Mouse (Mus musculus) thymus, postnatal 36 days (tissue): ENCODE data around the gene Gucy2g.
"Not testable (repeated sequence)": the region's sequence is repeated elsewhere in the genome, so short reads cannot be mapped to it uniquely, and the experiment has no call there.

Experiments
- DNase-seq, 2 experiments: peaks; one replicate each; pipeline ENCODE4 v3.0.0; 2022; ENCODE audit warnings: mixed read lengths in 2 of 2

Gene Gucy2g

GRCm38 (mm10) chr19:55198303-55198702, 42.7 kb downstream of the Gucy2g start:
- DNase-seq: peak in 1 of 2 experiments; percentile 17

GRCm38 (mm10) chr19:55195574-55195973, 45.5 kb downstream of the Gucy2g start:
- DNase-seq: no peak

DNA sequence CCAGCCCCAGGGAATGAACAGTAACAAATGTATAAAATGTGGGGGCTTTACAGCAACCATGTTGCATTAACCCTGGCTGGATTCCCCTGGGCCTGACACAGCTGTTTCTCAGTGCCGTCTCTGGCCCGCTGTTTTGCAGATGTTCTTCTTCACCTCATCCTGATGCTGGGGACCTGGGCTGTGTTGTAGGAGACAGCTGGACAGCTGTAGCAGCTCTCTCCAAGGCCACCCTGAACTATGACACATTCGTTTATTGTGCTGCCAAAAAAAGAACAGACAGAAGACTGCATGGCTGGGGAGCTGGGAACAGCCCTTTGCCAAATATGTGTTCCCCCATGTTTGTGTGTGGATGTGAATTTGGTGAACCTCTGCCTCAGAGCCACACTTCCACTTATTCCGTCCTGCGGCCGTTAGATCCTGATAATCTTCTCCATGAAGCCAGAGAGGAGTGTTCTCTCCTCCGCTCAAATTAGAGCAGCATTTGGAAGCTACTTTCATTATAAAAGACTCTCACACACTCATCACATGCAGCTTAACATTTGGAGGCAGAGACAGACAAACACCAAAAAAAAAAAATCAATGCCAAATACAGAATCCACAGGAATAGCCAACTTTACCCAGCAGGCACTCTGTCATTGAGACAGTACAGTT, 46.4 kb downstream of the Gucy2g start:
- DNase-seq: no peak

DNA sequence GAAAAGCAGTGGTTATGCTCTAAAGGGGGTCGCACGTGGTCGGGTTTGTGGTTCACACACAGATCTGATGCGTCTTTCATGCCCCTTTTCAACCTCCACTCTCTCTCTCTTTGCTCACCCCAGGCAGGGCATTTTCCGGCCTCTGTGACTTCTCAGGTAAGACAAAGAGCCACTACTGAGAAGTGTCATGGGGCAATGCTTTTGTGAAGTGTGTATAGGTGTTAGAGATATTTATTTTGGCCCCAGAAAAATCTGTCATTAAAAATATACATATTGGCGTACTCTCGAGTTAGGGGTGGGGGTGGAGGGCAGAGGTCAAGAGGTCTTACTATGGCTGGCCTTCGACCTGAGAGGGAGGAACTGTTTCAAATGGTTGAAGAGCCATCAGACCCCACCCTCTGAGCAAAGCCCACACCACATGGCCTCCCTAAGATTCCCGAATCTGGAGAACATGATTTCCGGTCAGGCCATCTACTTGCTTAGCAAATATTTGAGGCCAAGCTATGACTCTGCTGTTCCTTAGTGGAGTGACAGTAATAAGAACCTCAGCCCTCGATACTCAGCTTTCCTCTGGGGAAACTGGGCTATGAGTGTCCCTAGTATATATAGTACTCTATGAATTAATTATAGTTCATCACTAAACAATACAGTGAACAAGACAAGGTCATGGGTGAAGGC, 47.2 kb downstream of the Gucy2g start:
- DNase-seq: no peak

DNA sequence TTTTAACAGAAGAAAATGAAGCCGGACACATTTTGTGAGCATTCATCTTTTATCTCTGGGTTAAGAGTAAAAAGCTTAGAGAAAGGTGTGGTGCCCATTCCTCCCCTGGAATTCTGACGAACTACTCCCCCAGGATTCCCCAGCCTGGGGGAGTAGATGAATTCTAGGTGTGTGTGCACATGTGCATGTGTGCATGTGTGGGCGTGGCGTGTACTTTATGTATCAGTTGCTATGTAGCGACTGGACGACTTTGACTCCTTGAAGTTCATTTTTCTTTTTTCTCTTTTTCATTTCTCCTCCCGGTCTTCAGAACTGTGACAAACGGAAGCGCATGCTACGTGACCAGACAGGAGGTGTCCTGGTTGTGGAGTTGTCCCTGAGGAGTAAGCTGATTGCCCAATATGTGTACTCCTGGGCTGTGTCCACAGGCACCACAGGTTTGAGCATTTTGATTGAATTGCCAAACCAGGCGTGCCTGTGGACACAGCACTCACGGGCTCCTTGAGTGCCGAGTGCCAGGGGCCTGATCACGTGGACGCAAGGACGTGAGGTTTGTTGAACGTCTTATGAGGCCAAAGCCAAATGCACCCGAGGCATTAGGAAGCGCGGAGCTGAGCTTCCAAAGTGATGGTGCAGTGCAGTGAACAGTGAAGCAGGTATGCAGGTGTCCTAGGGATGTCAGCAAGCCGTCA, 48.6 kb downstream of the Gucy2g start:
- no peak for DNase-seq

- no peak for DNase-seq
Measured at GRCm38 (mm10) chr19:55191596-55191995, 49.4 kb downstream of the Gucy2g start.

DNA sequence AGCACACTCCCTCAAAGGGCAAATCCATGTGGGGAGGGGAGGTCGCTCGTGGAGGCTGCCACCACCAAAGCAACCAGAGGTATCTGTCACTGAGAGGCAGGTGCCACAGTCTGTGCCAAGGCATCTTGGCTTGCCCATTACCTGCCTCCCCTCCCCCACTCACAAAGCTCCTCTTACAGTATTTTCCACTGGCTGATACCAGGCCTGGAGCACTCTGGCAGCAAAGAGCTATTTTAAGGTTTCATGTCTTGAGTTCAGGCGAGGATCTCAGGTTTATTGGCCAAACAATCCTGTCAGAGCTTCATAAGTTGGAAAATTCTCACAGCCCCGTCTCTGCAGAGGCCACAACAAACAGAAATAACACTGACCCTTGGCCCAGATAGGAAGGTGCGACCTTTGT, 51.0 kb downstream of the Gucy2g start:
- no peak for DNase-seq

GRCm38 (mm10) chr19:55185651-55186050, 55.4 kb downstream of the Gucy2g start:
- DNase-seq: no peak

GRCm38 (mm10) chr19:55185074-55185473, 56.0 kb downstream of the Gucy2g start:
- DNase-seq: no peak

DNA sequence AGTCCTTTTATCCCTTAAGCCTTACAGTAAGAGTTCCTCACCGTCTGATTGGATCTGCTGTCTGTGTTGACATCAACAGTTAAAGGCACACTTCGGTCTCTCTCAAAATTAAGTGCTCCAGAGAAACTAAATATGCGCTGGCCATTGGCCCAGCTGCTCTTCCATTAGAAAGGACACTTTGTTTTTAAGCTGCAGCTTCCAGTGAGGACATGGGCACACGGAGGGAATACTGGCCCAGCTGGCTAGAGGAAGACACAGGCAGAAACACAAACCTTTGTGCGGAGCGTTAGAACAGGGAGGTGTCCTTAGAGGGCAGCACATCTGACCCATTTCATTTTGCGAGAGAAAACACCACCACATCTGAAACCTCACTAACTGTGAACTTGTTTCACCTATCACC, 56.6 kb downstream of the Gucy2g start:
- no peak for DNase-seq

DNA sequence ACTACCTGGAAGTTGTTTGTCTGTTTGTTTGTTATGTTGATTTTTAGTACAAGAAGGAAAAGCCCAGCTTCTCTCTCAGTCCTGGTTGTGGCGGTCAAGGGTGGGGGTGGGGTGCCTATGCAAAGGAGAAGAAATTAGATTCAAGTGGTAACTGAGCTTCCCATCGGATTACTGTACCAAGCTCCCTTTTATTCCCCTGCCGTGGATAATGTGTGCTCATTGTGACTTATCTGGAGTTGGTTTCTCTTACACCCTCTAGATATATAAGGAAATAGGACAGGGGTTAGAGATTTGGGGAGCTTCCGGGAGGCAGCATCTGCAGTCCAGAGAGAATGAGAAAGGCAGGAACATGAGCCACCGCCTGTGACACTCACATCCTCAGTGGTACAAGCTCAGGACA, 60.6 kb downstream of the Gucy2g start, which contains the start of gene Tectb:
Gene Tectb (plus strand): TSS at position 301 of the 400 bp plus-strand sequence.
- DNase-seq: no peak

DNA sequence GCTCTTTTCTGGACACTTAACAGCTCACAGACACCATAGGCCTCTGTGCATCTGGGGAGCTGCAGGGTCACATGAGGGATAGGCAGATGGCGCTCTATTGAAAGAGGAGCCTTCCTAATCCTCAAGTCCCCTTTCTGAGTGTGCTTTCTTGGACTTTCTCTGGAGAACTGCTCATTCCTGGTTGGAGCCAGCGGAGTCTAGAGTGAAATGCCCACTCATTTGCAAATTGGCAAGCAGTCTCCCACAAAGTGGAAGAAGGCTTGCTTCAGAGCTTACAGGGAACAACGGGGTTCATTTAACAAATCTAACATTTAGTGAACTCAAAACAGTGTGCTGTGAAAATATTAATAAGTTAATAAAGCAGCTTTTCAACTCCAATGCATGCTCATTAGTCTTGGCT, 63.9 kb downstream of the Gucy2g start:
- DNase-seq: no peak

- DNase-seq: no peak
Measured at GRCm38 (mm10) chr19:55171585-55171984, 69.5 kb downstream of the Gucy2g start.

- DNase-seq: no peak
Measured at GRCm38 (mm10) chr19:55170399-55170798, 70.6 kb downstream of the Gucy2g start.

DNA sequence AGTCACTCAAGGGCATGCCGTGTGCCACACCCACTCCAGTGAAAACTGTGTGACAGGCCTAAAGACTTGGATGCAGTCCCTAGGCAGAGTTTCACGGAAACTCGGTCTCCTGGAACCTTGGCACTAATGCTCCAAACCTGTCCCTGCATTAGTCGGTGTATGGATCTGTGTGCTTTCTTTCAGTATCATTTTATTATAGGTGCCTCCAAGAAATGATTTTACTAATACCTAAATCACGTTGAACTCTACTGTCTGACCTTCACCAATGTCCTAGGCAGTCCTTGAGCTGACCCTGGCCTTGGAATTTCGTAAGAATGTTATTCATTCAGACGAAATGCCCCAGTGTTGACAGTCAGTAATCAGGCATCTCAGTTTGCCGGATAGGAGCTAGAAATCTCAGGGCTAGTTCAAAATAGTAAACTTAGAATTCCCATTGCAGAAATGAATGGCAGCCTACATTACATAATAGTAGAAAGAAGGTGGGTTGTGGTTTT, 71.8 kb downstream of the Gucy2g start:
- not testable (repeated sequence) for DNase-seq

GRCm38 (mm10) chr19:55168360-55168759, 72.7 kb downstream of the Gucy2g start:
- no peak for DNase-seq

DNA sequence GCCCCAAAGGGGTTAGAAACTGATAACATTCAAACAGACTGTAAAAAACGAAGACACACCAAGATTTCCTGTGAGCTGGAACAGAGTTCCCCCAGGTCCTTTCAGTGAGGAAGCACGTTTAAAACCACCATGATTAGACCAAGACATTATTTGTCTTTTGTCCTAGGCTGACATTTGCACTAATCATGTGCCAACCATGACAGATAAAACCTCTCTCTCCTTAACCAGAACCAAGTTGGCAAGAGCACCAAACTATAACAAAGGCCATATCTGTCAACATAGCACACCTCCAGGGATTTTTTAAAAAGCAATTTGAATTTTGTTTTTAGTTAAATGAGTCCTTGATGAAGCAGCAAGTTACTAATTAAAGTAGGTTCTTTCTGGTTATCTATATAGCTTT, 73.3 kb downstream of the Gucy2g start:
- DNase-seq: no peak

GRCm38 (mm10) chr19:55166741-55167140, 74.3 kb downstream of the Gucy2g start:
- DNase-seq: no peak

DNA sequence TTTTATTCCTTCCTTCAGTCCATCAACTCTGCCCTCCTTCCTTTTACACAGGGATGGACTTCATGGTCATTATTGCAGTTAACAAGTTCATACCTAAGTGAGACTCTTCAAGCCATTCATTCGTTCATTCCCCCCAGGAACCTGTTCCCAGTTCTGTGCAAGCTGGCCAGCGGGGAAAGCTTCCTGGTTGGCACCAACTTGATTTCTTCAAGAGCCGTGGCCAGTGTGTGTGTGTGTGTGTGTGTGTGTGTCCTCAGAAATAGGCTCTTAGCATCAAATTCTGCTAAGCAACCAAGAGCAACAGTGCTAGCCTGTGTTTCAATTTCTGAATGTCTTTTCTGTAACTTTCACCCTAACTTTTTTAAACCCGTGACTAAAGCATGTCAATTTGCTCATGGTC, 75.1 kb downstream of the Gucy2g start:
- no peak for DNase-seq

DNA sequence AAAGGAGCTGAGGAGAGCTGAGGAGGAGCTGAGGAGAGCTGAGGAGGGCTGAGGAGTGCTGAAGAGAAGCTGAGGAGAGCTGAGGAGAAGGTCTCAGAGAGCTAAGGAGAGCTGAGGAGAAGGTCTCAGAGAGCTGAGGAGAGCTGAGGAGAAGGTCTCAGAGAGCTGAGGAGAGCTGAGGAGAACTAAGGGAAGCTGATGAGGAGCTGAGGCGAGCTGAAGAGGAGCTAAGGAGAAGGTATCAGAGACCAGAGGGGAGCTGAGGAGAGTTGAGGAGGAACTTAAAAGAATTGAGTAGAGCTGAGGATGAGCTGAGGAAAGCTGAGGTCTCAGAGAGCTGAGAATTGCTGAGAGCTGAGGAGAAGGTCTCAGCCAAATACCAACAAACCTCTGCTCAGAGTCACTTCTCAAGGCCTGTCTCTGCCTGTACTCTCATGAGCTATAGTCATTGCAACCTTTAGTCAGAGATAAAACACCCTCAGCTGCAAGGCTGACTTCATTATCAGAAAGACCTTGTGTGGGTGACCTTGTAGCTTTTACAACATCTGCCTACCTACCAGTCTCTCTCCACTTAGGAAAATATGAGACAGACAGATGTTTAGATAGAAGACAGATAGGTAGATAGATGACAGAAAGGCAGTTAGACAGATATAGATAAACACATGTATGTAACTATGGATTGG, 75.7 kb downstream of the Gucy2g start:
- DNase-seq: no peak

DNA sequence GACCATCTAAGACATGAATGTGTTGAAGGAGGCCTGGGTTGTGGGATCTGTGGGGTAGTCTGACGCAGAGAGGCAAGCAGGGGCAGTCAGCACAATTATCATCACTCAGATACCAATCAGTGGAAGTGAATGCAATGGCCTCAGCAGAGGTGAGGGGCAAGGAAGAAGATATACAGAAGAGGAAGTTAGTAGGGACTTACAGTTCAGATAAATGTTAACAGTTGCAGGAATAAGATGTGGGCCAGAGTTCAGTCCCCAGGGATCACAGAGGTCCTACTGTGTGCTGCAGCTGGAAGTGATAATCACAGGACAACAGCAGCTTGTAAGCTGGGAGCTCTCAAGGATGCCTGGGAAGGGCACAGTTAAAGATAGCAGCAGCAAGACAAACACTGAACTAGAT, 76.9 kb downstream of the Gucy2g start:
- no peak for DNase-seq

DNA sequence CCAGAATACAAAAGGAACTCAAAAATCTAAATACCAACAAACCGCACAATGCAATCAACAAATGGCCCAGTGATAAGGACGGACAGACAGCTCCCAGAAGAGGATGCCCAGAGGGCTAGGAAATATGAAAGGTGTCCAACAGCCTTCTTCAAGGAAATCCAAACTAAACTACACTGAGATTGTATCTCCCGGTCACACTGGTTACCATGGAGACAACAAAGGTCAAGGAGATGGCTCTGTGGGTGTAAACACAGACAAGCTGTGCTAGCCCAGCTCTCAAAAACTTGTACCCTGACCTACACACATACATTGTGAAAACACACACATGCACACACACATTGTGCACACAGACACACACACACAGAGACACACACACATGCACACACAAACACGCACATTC, 78.8 kb downstream of the Gucy2g start:
- no peak for DNase-seq

DNA sequence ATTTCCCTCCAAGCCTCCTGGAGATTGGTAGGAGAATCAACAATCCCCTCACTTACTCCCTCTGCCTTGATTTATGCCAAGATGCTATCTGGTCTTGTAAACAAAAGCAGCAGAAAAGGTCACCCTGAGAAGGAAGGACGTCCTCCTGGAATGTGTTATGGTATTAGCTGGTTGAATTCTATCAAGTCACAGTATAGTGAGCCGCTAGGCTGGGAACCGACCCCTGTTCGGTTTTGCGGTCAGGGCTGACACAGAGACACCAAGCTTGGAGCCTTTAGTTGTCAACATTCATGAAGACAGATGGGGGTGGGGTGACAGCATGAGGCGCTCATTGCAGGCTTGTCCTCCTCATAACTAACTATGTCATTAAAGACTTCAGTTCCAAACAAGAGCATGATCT, 81.2 kb downstream of the Gucy2g start:
- no peak for DNase-seq
